Mouse (Mus musculus) midbrain, embryonic 11.5 days (tissue): Measurements from ENCODE around the gene Slc13a2. TPM values are rescaled to one million over a fixed set of nuclear protein-coding genes. Genes with fewer than 3 reads are reported as not detected.

Source experiments
- ATAC-seq: fragments of 200-750 bp; cut with Nextera tagmentation; 2 replicates; pipeline ENCODE4 v1.8.0; 2017; ENCODE audit warnings: moderate TSS enrichment, moderate library complexity; ENCODE audit not compliant: low FRiP score
- DNase-seq: peaks from one replicate; pipeline ENCODE4 v3.0.0; 2015; ENCODE audit warnings: low spot score; ENCODE audit errors: missing footprints
- H3K27ac ChIP-seq: fragments of 300-500 bp; sonication (generic); 2 replicates; pipeline ENCODE4 v1.5.1; 2014; ENCODE audit warnings: low read depth, low read length
- H3K27me3 ChIP-seq: fragments of 300-500 bp; sonication (generic); 2 replicates; pipeline ENCODE4 v1.6.1; 2014; ENCODE audit warnings: mild to moderate bottlenecking, low read length, moderate library complexity, mixed read lengths; ENCODE audit not compliant: control insufficient read depth, insufficient read depth
- H3K36me3 ChIP-seq: fragments of 300-500 bp; sonication (generic); 2 replicates; pipeline ENCODE4 v1.6.1; 2014; ENCODE audit warnings: mild to moderate bottlenecking, low read length, moderate library complexity, mixed read lengths; ENCODE audit not compliant: control insufficient read depth, insufficient read depth
- H3K4me1 ChIP-seq: fragments of 300-500 bp; sonication (generic); 2 replicates; pipeline ENCODE4 v1.6.1; 2014; ENCODE audit warnings: low read length; ENCODE audit not compliant: control insufficient read depth, insufficient read depth
- H3K4me2 ChIP-seq: fragments of 300-500 bp; sonication (generic); 2 replicates; pipeline ENCODE4 v1.6.1; 2014; ENCODE audit warnings: mild to moderate bottlenecking, moderate library complexity
- H3K4me3 ChIP-seq: fragments of 300-500 bp; sonication (generic); 2 replicates; pipeline ENCODE4 v1.5.1; 2014; ENCODE audit warnings: low read depth, low read length
- H3K9ac ChIP-seq: fragments of 300-500 bp; sonication (generic); 2 replicates; pipeline ENCODE4 v1.6.1; 2014; ENCODE audit warnings: low read length
- H3K9me3 ChIP-seq: fragments of 300-500 bp; sonication (generic); 2 replicates; pipeline ENCODE4 v1.6.1; 2016; ENCODE audit warnings: low read length; ENCODE audit not compliant: control insufficient read depth
- WGBS: fragments of 180-500 bp; shearing (Covaris S2); extraction: QIAGEN DNeasy Blood & Tissue Kit; methylation state at CpG from one replicate; pipeline ENCODE4 v1.1.7; 2014; 5-methylcytosine and 5-hydroxymethylcytosine counted together
- polyA plus RNA-seq: library from polyadenylated mRNA; unstranded; fragments of >200 nt; fragmentation: Nextera tagmentation; extraction: Ambion mirVana; gene quantifications from 2 replicates; pipeline ENCODE4 v1.2.1, GENCODE M21; 2014

Gene Slc13a2
- polyA plus RNA-seq, 1 experiment from 2014 or later: not detected

GRCm38 (mm10) chr11:78355471-78356238 lies 66.4 kb downstream of the Slc13a2 start:
- DNase-seq (peak; percentile 95), ATAC-seq (no peak)
- Histone ChIP-seq H3K36me3 (no peaks in the 10 kb centered on the region), H3K4me2 (no peak overlapping the region), H3K27ac (no peak overlapping the region), H3K4me3 (no peak overlapping the region), H3K9me3 (no peaks in the 10 kb centered on the region), H3K27me3 (no peaks in the 10 kb centered on the region), H3K4me1 (no peaks in the 10 kb centered on the region), H3K9ac (no peak overlapping the region)
- WGBS: 38% methylated on average over 4 of the region's 4 CpGs

GRCm38 (mm10) chr11:78354905-78355304 lies 67.1 kb downstream of the Slc13a2 start:
- whole genome bisulfite sequencing: 85% methylated on average over 6 of the region's 6 CpGs
- DNase-seq: no peak

DNA sequence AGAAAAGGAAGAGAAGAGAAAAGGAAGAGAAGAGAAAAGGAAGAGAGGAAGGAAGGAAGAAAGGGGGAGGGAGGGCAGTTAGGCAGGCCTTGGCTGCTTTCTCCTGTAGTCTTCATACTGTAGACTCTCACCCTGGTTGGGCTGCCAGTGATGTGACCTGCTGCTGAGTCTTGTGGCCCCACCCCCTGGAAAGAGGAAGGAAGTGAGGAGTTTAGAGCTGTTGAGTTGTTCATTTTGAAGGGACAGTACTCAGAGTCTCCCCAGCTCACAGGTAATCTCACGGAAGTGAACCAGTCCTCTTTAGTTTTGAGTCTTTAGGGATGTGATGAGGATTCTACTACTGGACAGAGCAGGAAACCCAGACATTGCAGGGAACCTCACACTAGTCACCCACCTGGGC lies 68.9 kb downstream of the Slc13a2 start:
- ATAC-seq (no peak), DNase-seq (no peak)
- Histone ChIP-seq H3K9me3 (no peaks in the 10 kb centered on the region), H3K4me2 (no peak overlapping the region), H3K4me1 (no peaks in the 10 kb centered on the region), H3K4me3 (no peak overlapping the region), H3K27me3 (no peaks in the 10 kb centered on the region), H3K9ac (no peak overlapping the region), H3K27ac (no peak overlapping the region), H3K36me3 (no peaks in the 10 kb centered on the region)
- 96% methylated on average over 1 of the region's 1 CpGs for WGBS

More at GRCm38 (mm10) chr11:78354905-78355304, 67.1 kb downstream of the Slc13a2 start:
- H3K36me3 ChIP-seq: no peaks in the 10 kb centered on the region
- H3K4me2 ChIP-seq: no peak overlapping the region
- no peaks in the 10 kb centered on the region for H3K4me1 ChIP-seq
- no peak overlapping the region for H3K9ac ChIP-seq
- no peaks in the 10 kb centered on the region for H3K9me3 ChIP-seq
- no peaks in the 10 kb centered on the region for H3K27me3 ChIP-seq
- H3K27ac ChIP-seq: no peak overlapping the region
- ATAC-seq: no peak
- H3K4me3 ChIP-seq: no peak overlapping the region

- no peaks in the 10 kb centered on the region for H3K9me3 ChIP-seq
- H3K27me3 ChIP-seq: no peaks in the 10 kb centered on the region
- no peak overlapping the region for H3K4me3 ChIP-seq
- WGBS: 88% methylated on average over 4 of the region's 4 CpGs
- ATAC-seq (no peak), DNase-seq (no peak)
- no peak overlapping the region for H3K4me2 ChIP-seq
- H3K9ac ChIP-seq: no peak overlapping the region
- no peak overlapping the region for H3K27ac ChIP-seq
- no peaks in the 10 kb centered on the region for H3K36me3 ChIP-seq
- peaks cover 4% of the 10 kb centered on the region for H3K4me1 ChIP-seq
Measured at GRCm38 (mm10) chr11:78349441-78350358, 72.3 kb downstream of the Slc13a2 start.

GRCm38 (mm10) chr11:78348474-78348873 lies 73.5 kb downstream of the Slc13a2 start:
- no peak overlapping the region for H3K4me2 ChIP-seq
- no peaks in the 10 kb centered on the region for H3K9me3 ChIP-seq
- ATAC-seq (no peak), DNase-seq (no peak)
- H3K9ac ChIP-seq: no peak overlapping the region
- peaks cover 9% of the 10 kb centered on the region for H3K4me1 ChIP-seq
- WGBS: 53% methylated on average over 7 of the region's 7 CpGs
- no peaks in the 10 kb centered on the region for H3K27me3 ChIP-seq
- H3K27ac ChIP-seq: no peak overlapping the region
- no peaks in the 10 kb centered on the region for H3K36me3 ChIP-seq
- H3K4me3 ChIP-seq: no peak overlapping the region

DNA sequence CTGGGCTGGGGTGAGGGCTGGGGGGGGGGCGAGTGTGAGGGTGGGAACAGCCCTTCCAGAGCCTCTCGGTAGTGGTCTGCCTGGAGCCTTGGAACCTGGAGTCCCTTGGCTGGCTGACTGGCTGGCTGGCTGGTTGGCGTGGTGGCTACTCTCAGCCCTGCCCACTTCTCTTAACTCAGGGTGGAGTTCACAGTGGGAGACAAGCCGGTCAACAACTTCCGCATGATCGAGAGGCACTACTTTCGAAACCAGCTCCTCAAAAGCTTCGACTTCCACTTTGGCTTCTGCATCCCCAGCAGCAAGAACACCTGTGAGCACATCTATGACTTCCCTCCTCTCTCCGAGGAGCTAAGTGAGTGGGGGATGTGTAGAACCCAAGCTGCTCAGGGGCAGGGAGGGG lies 74.1 kb downstream of the Slc13a2 start:
- no peaks in the 10 kb centered on the region for H3K27me3 ChIP-seq
- no peaks in the 10 kb centered on the region for H3K9me3 ChIP-seq
- WGBS: 81% methylated on average over 9 of the region's 9 CpGs
- H3K27ac ChIP-seq: no peak overlapping the region
- no peak for DNase-seq
- ATAC-seq: no peak
- H3K4me1 ChIP-seq: peaks cover 9% of the 10 kb centered on the region
- no peak overlapping the region for H3K4me3 ChIP-seq
- no peak overlapping the region for H3K9ac ChIP-seq
- H3K36me3 ChIP-seq: no peaks in the 10 kb centered on the region
- no peak overlapping the region for H3K4me2 ChIP-seq

Other genes starting within 250 kb of the Slc13a2 start
- gene Nek8, start 245.5 kb downstream of the Slc13a2 start, polyA plus RNA-seq: 6.4 and 7.1 TPM in 2 replicates
- gene Tlcd1, start 245.5 kb downstream of the Slc13a2 start, polyA plus RNA-seq: 7.9 and 8.5 TPM in 2 replicates
- 1,223 and 1,245 TPM in 2 replicates for gene Rpl23a, start 238.6 kb downstream of the Slc13a2 start, polyA plus RNA-seq
- gene Rab34, start 233.8 kb downstream of the Slc13a2 start, polyA plus RNA-seq: 54.7 and 55.1 TPM in 2 replicates
- gene Proca1, start 228.8 kb downstream of the Slc13a2 start, polyA plus RNA-seq: 0.99 and 1.0 TPM in 2 replicates
- 55.0 and 58.5 TPM in 2 replicates for gene Sdf2, start 176.5 kb downstream of the Slc13a2 start, polyA plus RNA-seq
- gene Supt6, start 176.2 kb downstream of the Slc13a2 start, polyA plus RNA-seq: 25.2 and 25.5 TPM in 2 replicates
- gene 2610507B11Rik, start 160.5 kb downstream of the Slc13a2 start, polyA plus RNA-seq: 61.2 and 70.4 TPM in 2 replicates
- gene BC030499, start 131.4 kb downstream of the Slc13a2 start, polyA plus RNA-seq: 0.27 and 0.37 TPM in 2 replicates
- gene Spag5, start 120.7 kb downstream of the Slc13a2 start, polyA plus RNA-seq: 51.5 and 57.1 TPM in 2 replicates
- gene Aldoc, start 99.2 kb downstream of the Slc13a2 start, polyA plus RNA-seq: 1.0 and 1.3 TPM in 2 replicates
- gene Pigs, start 93.8 kb downstream of the Slc13a2 start, polyA plus RNA-seq: 50.9 and 56.3 TPM in 2 replicates
- 63.4 and 71.7 TPM in 2 replicates for gene Unc119, start 78.7 kb downstream of the Slc13a2 start, polyA plus RNA-seq
- not detected in 2 replicates for gene Foxn1, start 35.7 kb downstream of the Slc13a2 start, polyA plus RNA-seq
- 20.5 TPM in 2 replicates for gene Slc46a1, start 43.5 kb upstream of the Slc13a2 start, polyA plus RNA-seq
- 18.1 and 20.1 TPM in 2 replicates for gene Sarm1, start 75.5 kb upstream of the Slc13a2 start, polyA plus RNA-seq
- gene Vtn, start 76.9 kb upstream of the Slc13a2 start, polyA plus RNA-seq: 145 and 151 TPM in 2 replicates
- gene Sebox, start 81.2 kb upstream of the Slc13a2 start, polyA plus RNA-seq: not detected in 2 replicates
- 82.4 and 91.3 TPM in 2 replicates for gene Tmem199, start 90.0 kb upstream of the Slc13a2 start, polyA plus RNA-seq
- 135 and 139 TPM in 2 replicates for gene Poldip2, start 90.0 kb upstream of the Slc13a2 start, polyA plus RNA-seq
- 76.7 and 83.1 TPM in 2 replicates for gene Tnfaip1, start 114.1 kb upstream of the Slc13a2 start, polyA plus RNA-seq
- gene Ift20, start 114.1 kb upstream of the Slc13a2 start, polyA plus RNA-seq: 109 and 110 TPM in 2 replicates
- 71.6 and 75.5 TPM in 2 replicates for gene Tmem97, start 128.6 kb upstream of the Slc13a2 start, polyA plus RNA-seq